Mouse (Mus musculus): ENCODE results near the gene Cdkn2d. TPM values are rescaled to one million over a fixed set of nuclear protein-coding genes. Genes with fewer than 3 reads are reported as not detected.
"Not testable (repeated sequence)": the region's sequence is repeated elsewhere in the genome, so short reads cannot be mapped to it uniquely, and the experiment has no call there.

The Cdkn2d gene
- total RNA-seq, 2 experiments from 2014 or later = 15.9 to 18.4 TPM

- no peak for DNase-seq
- intact Hi-C loops (cut with DNase I) = no loop called here
These were observed 28.3 kb upstream of the Cdkn2d start for GRCm38 (mm10) chr9:21319503-21319902.

DNA sequence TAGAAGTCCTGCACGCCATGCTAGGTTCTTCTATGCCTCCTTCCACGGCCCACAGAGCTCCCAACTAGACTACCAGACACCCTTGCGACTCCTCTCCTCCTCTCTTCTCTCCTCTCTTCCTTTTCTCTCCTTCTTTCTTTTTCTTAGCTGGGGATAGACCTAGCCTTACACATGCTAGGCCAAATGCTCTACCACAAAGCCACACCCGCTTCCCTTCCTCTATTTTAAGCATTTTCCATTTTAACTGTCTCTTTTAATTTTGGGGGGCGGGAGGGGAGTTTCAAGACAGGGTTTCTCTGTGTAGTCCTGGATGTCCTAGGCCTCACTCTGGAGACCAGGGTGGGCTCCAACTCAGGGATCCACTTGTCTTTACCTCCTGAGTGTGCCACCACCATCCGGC is 27.6 kb upstream of the Cdkn2d start:
- DNase-seq = no peak
- intact Hi-C loops (cut with DNase I) = no loop called here

DNA sequence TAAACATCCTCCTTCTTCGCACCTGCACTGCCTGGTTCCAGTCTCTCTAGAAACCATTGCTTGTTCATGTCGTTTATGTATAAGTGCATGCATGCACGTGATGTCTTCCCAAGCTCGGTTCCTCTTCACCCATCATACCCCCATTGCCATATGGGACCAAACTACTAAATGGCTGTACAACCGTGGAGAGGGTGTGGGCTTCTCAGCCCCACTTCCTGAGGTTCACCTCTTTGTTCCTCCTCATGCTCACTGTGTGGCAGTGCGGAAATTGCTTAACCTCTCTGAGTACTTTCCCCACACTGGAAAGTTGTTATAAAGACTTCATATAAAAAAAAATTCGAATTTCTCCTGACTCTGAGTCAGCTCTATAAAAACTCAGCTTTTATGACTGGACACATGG is 25.5 kb upstream of the Cdkn2d start:
- intact Hi-C loops (cut with DNase I) = no loop called here

DNA sequence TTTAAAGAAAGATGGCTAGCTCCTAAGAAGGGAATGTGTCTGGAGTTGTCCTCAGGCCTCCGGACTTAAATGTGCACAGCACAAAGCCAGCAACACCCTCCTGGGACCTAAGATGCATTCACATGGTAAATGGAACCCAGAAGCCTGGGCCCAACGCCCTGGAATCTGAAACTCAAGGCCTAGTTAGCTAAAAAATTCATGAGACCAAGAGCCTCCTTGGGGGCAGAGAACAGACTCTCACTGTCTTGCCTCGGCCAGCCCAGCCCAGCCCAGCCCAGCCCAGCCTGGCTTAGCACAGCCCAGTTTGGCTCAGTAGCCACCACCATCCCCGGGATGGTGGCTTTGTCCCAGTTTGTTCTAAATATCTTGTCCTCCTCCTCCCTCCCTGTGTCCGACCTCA is 24.2 kb upstream of the Cdkn2d start:
- intact Hi-C loops (cut with DNase I) = no loop called here
- DNase-seq = no peak

More for the DNA sequence above, 25.5 kb upstream of the Cdkn2d start:
- DNase-seq = no peak

DNA sequence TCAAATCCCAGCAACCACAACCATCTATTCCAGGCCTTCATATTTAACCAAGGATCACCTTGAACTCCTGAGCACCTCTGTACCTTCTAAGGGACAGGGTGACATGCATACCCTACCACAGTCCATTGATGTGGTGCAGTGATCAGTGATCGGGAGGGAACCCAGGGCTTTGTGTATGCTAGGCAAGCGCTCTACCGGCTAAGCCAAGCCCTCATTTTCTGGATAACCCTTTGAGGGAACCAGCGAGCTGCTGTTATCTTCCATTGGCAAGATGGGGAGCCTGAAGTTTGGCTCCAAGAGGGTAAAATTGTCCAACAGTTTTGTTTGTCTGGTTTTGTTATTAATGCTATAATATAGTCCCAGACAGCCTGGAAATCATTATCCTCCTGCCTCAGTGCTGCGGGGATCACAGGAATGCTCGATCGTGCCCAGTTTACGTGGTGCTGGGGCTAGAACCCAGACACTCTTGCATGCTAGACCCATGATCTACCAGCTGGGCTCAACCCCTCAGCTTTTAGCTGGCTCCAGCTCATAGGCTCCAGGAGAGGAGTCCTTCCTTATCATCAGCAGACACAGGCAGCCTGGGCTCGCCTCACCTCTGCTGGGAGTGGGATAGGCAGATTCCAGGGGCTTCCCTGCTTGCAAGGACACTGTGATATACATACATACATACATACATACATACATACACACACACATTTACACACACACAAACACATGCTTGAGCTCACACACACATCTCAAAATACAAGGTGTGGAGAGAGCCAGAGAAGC is 23.3 kb upstream of the Cdkn2d start:
- intact Hi-C loops (cut with DNase I) = loop anchor here (5.0 kb wide), 1 partner anchor 153 kb away; no protein-coding TSS in a partner anchor
- no peak for DNase-seq

DNA sequence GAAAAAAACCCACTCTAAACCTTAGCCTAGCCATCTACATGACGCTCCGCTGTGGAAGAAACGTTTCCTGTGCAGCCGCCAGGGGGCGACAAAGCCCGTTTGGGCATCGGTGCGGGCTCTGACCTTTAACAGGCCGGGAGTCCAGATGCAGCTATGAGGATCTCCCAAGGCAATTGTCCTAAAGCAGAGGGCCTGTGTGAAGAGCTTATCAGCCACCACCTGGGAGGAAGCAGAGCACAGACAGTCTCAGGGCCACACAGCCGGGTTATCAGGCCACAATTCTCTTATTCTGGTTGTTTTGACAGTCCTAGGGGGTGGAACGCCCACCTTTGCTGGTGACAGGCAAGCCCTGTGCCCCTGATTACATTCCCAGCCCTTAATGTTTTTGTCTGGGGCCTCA is 22.2 kb upstream of the Cdkn2d start:
- intact Hi-C loops (cut with DNase I) = loop anchor here (1.0 to 5.0 kb wide), 3 partner anchors 44 to 154 kb away; no protein-coding TSS in a partner anchor
- DNase-seq = peak; percentile 91 to 96

- intact Hi-C loops (cut with DNase I) = loop anchor here (5.0 kb wide), 1 partner anchor 155 kb away; no protein-coding TSS in a partner anchor
These were observed 20.9 kb upstream of the Cdkn2d start, which contains the start of gene Ap1m2 for GRCm38 (mm10) chr9:21312134-21312533. Gene Ap1m2 (minus strand): TSS chr9:21312337.

DNA sequence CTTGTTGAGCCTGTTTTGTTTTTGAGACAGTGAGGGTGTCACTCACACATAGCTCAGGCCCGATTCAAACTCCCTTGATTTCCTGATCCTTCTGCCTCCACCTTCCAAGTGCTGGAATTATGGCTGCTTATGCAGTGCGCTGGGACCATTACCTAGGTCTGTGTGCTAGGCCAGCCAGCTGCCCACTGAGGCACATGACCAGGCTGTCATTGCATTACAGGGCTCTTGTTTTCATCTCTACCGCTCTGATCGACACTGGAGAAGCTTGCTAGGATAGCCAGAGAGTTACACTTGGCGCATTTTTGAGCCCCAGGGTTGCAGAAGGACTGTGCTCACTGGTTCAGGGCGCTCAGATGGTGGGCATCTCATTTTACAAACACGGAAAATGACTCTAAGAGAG is 20.5 kb upstream of the Cdkn2d start:
- DNase-seq = no peak
- intact Hi-C loops (cut with DNase I) = loop anchor here (5.0 kb wide), 1 partner anchor 156 kb away; no protein-coding TSS in a partner anchor

More at GRCm38 (mm10) chr9:21312134-21312533, 20.9 kb upstream of the Cdkn2d start, which contains the start of gene Ap1m2:
- no peak for DNase-seq

GRCm38 (mm10) chr9:21309150-21309741 is 18.0 kb upstream of the Cdkn2d start:
- intact Hi-C loops (cut with DNase I) = no loop called here
- no peak for DNase-seq

GRCm38 (mm10) chr9:21305065-21305464 is 13.9 kb upstream of the Cdkn2d start:
- intact Hi-C loops (cut with DNase I) = no loop called here
- no peak for DNase-seq

DNA sequence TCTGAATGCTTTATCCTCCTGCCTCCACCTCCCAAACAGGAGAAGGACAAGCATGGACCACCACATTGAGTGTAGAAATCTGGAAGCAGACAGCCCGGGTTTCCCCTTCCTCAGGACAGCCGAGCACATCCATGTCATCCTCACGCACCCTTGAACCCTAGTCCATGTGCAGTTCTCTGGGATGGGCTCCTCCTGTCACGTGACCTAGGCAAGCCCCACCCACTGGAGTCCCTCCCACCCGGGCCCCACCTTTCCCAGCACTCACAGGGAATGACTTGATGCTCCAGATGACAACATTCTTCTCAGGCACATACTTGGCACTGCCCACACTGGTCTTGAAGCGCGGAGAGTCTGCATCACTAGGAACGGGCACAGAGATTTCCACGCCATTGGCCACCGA is 7.8 kb upstream of the Cdkn2d start:
- intact Hi-C loops (cut with DNase I) = no loop called here
- DNase-seq = no peak

DNA sequence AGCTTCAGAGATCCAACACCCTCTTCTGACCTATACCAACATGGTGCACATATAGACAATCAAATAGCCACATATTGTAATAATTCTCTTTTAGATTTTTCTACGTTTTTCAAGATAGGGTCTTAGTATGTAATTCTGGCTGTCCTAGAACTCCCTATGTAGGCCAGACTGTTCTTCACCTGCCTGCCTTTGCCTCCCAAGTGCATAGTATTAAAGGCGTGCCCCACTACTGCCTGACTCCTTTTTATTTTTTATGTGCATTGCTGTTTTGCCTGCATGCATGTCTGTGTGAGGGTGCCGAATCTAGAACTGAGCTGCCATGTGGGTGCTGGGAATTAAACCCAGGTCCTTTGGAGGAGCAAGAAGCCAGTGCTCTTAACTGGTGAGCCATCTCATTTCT is 1.1 kb upstream of the Cdkn2d start:
- no peak for DNase-seq
- intact Hi-C loops (cut with DNase I) = no loop called here

- intact Hi-C loops (cut with DNase I) = loop anchor here (2.0 kb wide), 1 partner anchor 53 kb away; the partner anchor contains the start of gene Keap1
- not testable (repeated sequence) for DNase-seq
These were observed 661 bp upstream of the Cdkn2d start for GRCm38 (mm10) chr9:21291868-21292267.

DNA sequence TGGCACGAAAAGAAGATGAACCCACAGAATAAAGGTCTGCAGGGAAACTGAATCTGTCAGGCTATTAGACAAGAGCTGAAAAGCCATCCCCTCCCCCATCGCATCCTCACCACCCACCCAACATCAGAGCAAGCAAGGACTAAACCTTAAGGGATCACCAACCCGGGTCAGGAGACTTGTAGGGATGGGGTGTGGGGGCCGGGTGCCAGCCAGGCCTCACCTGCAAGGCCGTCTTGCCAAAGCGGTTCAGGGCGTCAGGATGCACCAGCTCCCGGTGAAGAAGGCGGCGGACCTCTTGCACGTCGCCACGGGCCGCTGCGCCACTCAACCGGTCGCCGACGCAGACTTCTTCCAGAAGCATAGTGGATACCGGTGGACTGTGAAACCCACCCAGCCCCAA is 618 bp downstream of the Cdkn2d start:
- intact Hi-C loops (cut with DNase I) = loop anchor here (2.0 kb wide), 1 partner anchor 52 kb away; the partner anchor contains the start of gene Keap1

GRCm38 (mm10) chr9:21289337-21289671 is 1.9 kb downstream of the Cdkn2d start:
- intact Hi-C loops (cut with DNase I) = no loop called here
- no peak for DNase-seq

More for the DNA sequence above, 618 bp downstream of the Cdkn2d start:
- DNase-seq = no peak

DNA sequence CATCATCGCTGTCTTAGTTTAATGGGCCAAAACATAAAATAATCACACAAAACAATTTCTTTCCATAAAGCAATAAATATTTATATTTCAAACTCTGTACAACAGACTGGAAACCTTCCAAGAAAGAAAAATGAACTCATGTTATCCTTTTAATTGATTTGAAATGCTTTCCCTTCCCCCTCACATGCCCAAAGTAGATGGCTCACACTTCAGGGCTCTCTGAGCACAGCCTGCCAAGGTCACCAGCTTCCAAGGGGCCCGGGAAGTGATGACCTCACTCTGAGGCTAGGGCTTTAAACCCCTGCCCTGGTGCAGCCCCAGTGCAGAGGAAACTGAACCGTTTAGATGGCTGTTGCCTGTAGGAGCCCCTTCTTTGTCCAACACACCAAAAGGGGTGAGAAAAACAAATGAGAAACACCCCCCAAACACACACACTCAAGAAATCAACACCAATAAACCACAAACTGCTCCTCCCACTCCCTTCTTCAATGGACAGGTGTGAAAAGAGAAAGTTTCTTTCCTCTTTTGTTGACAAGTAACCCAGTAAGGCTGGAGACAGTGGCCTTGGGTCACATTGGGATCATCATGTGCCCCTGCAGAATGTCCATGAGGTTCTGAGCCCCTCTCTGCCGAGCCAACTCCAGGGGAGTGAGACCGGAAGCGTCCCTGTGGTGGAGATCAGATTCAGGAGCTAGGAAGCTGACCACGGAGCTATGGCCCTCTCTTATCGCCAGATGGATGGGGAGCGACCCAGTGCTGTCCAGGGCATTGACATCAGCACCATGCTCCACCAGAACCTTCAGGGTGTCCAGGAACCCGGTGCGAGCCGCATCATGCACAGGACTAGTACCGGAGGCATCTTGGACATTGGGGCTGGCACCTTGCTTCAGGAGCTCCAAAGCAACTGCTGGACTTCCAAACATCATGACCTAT is 2.5 kb downstream of the Cdkn2d start:
- no peak for DNase-seq
- intact Hi-C loops (cut with DNase I) = no loop called here

- intact Hi-C loops (cut with DNase I) = loop anchor here (1.0 kb wide), 1 partner anchor 21 kb away; no protein-coding TSS in a partner anchor
These were observed 3.4 kb downstream of the Cdkn2d start, which contains the start of gene Kri1 for GRCm38 (mm10) chr9:21287571-21288402. Gene Kri1 (minus strand): TSS chr9:21287969.

DNA sequence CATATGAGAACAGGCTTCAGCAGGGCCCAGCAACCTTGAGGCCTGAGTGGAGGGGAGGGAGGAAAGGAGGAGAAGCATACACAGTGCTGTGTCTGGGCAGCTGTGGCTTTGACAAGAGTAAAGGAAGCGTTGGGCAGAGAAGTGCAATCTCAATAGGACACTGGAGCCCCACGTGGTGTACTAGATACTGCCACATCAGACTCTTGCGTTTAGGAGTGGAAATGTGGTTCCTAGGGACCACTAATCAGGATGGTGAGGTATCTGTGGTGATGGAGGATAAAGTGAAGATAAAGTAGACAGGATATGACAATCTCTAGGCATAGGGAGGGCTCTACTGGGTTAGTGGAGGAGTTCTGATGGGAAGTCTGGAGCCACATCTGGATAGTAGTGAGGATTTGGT is 4.5 kb downstream of the Cdkn2d start:
- intact Hi-C loops (cut with DNase I) = loop anchor here (1.0 kb wide), 1 partner anchor 20 kb away; no protein-coding TSS in a partner anchor

More at GRCm38 (mm10) chr9:21287571-21288402, 3.4 kb downstream of the Cdkn2d start, which contains the start of gene Kri1:
- peak; percentile 98 for DNase-seq

DNA sequence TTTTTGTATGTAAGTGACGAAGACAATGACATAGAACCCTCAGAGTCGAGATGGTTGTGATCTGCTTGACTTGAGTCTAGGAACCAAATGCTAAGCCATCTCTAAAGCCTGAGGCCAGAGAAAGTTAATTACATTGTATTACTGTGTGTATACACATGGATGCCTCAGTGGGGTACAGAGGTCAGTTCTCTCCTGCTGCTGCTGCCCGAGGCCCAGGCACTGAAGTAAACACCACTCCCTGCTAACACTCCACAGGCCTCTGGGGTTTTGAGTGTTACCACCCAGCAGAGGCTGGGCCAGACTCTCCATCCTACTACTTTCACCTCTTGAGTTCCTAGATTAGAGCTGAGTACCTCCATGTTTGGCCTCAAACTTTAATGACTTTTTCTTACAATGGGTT is 7.2 kb downstream of the Cdkn2d start:
- no peak for DNase-seq
- intact Hi-C loops (cut with DNase I) = no loop called here

More for the DNA sequence above, 4.5 kb downstream of the Cdkn2d start:
- DNase-seq = no peak

Measured in heart, postnatal 36 days (tissue).